Mouse (Mus musculus) hindbrain, embryonic 13.5 days (tissue): ENCODE data around the gene Rnf144a. TPM values are rescaled to one million over a fixed set of nuclear protein-coding genes. Genes with fewer than 3 reads are reported as not detected.
"Not testable (repeated sequence)": the region's sequence is repeated elsewhere in the genome, so short reads cannot be mapped to it uniquely, and the experiment has no call there.

Experiments used
- ATAC-seq: fragments of 200-750 bp; cut with Nextera tagmentation; 2 replicates; pipeline ENCODE4 v1.8.0; 2017; ENCODE audit warnings: moderate TSS enrichment; ENCODE audit not compliant: low FRiP score
- H3K27ac ChIP-seq: fragments of 300-500 bp; sonication (generic); 2 replicates; pipeline ENCODE4 v1.5.1; 2015; ENCODE audit warnings: inconsistent platforms, mild to moderate bottlenecking, moderate library complexity
- H3K27me3 ChIP-seq: fragments of 300-500 bp; sonication (generic); 2 replicates; pipeline ENCODE4 v1.6.1; 2015; ENCODE audit warnings: mild to moderate bottlenecking, inconsistent platforms
- H3K36me3 ChIP-seq: fragments of 300-500 bp; sonication (generic); 2 replicates; pipeline ENCODE4 v1.6.1; 2015; ENCODE audit warnings: mild to moderate bottlenecking, inconsistent platforms
- H3K4me1 ChIP-seq: fragments of 300-500 bp; sonication (generic); replicated peaks from 2 replicates; pipeline ENCODE4 v1.6.1; 2015; ENCODE audit warnings: inconsistent platforms
- H3K4me2 ChIP-seq: fragments of 300-500 bp; sonication (generic); 2 replicates; pipeline ENCODE4 v1.6.1; 2015; ENCODE audit warnings: inconsistent platforms, mild to moderate bottlenecking, moderate library complexity
- H3K4me3 ChIP-seq: fragments of 300-500 bp; sonication (generic); 2 replicates; pipeline ENCODE4 v1.5.1; 2015; ENCODE audit warnings: mild to moderate bottlenecking, inconsistent platforms
- H3K9ac ChIP-seq: fragments of 300-500 bp; sonication (generic); 2 replicates; pipeline ENCODE4 v1.6.1; 2015; ENCODE audit warnings: mild to moderate bottlenecking, inconsistent platforms
- H3K9me3 ChIP-seq: fragments of 300-500 bp; sonication (generic); 2 replicates; pipeline ENCODE4 v1.6.1; 2016; ENCODE audit warnings: inconsistent platforms
- WGBS: fragments of 180-500 bp; shearing (Covaris S2); methylation state at CpG from one replicate; pipeline ENCODE4 v1.1.7; 2015; 5-methylcytosine and 5-hydroxymethylcytosine counted together
- polyA plus RNA-seq: library from polyadenylated mRNA; unstranded; fragments of >200 nt; fragmentation: Nextera tagmentation; extraction: Ambion mirVana; gene quantifications from 2 replicates; pipeline ENCODE4 v1.2.1, GENCODE M21; 2015

Gene Rnf144a
- polyA plus RNA-seq, 1 experiment from 2014 or later, result 26.0 TPM

- no peaks in the 10 kb centered on the region for H3K4me1 ChIP-seq
- H3K4me2 ChIP-seq, result no peak overlapping the region
- H3K36me3 ChIP-seq, result no peaks in the 10 kb centered on the region
- no peaks in the 10 kb centered on the region for H3K27me3 ChIP-seq
- H3K9ac ChIP-seq, result no peak overlapping the region
- ATAC-seq, result no peak
- no peak overlapping the region for H3K27ac ChIP-seq
- WGBS, result 89% methylated on average over 4 of the region's 4 CpGs
- no peaks in the 10 kb centered on the region for H3K9me3 ChIP-seq
- H3K4me3 ChIP-seq, result no peak overlapping the region
These were observed 21.3 kb upstream of the Rnf144a start for GRCm38 (mm10) chr12:26436334-26436733.

- H3K9me3 ChIP-seq, H3K4me2 ChIP-seq, H3K9ac ChIP-seq, H3K4me1 ChIP-seq, H3K36me3 ChIP-seq, H3K4me3 ChIP-seq, ATAC-seq, H3K27ac ChIP-seq, H3K27me3 ChIP-seq: not testable (repeated sequence)
- WGBS, result 79% methylated on average over 2 of the region's 2 CpGs
These were observed 13.7 kb upstream of the Rnf144a start for GRCm38 (mm10) chr12:26428771-26429170.

DNA sequence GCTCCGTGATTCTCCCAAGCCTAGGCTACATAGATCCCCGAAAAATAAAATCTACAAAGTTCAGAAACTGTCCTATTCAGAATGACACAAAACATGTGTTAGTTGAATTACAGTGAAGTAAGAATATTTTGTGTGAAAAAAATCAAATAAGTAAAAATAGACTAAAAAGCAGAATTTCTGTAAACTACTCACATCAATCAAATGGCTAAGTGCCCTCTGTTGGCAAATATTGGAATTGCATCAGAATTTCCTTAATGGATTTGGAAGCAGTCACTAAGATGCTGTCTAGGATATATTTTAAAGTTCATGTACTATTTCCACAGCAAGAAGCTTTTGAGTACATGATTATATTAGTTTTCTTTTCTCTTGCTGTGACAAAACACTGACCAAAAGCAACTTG lies 9.8 kb upstream of the Rnf144a start:
- H3K9ac ChIP-seq, result no peak overlapping the region
- no peaks in the 10 kb centered on the region for H3K4me1 ChIP-seq
- WGBS, result 94% methylated on average over 2 of the region's 2 CpGs
- no peak overlapping the region for H3K27ac ChIP-seq
- H3K9me3 ChIP-seq, result no peaks in the 10 kb centered on the region
- H3K4me2 ChIP-seq, result no peak overlapping the region
- no peak for ATAC-seq
- H3K27me3 ChIP-seq, result no peaks in the 10 kb centered on the region
- H3K36me3 ChIP-seq, result no peaks in the 10 kb centered on the region
- H3K4me3 ChIP-seq, result no peak overlapping the region

GRCm38 (mm10) chr12:26418322-26418721 lies 3.3 kb upstream of the Rnf144a start:
- ATAC-seq, result no peak
- H3K27ac ChIP-seq, result no peak overlapping the region
- H3K27me3 ChIP-seq, result no peaks in the 10 kb centered on the region
- H3K9ac ChIP-seq, result no peak overlapping the region
- WGBS, result 83% methylated on average over 4 of the region's 4 CpGs
- peaks cover 9% of the 10 kb centered on the region for H3K4me1 ChIP-seq
- H3K4me2 ChIP-seq, result no peak overlapping the region
- no peaks in the 10 kb centered on the region for H3K36me3 ChIP-seq
- H3K9me3 ChIP-seq, result no peaks in the 10 kb centered on the region
- H3K4me3 ChIP-seq, result no peak overlapping the region

- 67% methylated on average over 7 of the region's 7 CpGs for WGBS
- no peak for ATAC-seq
- no peaks in the 10 kb centered on the region for H3K27me3 ChIP-seq
These were observed 1.7 kb upstream of the Rnf144a start for GRCm38 (mm10) chr12:26416636-26417295.

DNA sequence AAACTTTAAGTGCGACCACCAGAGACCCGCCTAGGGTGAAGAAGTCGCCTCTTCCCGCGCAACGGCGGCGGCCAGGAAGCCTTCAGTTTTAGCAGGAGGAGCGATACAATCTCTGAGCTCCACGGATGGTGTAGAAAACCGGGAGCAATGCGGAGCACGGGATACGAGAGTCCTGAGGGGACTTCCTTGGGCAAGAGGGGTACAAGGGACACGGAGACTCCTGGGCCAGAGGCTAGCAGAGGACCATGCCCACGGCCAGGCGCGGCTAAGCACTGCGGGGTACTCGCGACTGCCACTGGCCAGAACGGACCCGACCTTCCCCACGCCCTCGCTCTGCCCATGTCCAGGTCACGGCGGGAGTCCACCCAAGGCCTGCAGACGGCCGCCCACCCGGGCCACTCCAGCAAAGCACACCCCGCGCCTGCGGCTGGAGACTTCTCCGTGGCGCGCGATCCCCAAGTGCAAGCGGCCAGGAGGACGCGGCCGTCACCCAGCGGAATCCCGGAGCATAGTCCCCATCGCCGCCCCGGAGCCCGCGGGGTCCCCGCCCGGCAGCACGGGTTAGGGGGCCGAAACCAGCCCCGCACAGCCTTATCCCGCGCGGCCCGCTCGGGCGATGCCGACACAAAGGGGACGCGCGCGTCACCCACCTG lies 477 bp downstream of the Rnf144a start:
- Histone ChIP-seq H3K4me2 (peak overlapping the region; percentile 87), H3K4me3 (peak overlapping the region; percentile 83), H3K27ac (peak overlapping the region; percentile 89), H3K9ac (peak overlapping the region; percentile 98), H3K36me3 (no peaks in the 10 kb centered on the region; the same call in 1 of the 2 replicates), H3K4me1 (peaks cover 45% of the 10 kb centered on the region), H3K27me3 (no peaks in the 10 kb centered on the region), H3K9me3 (no peaks in the 10 kb centered on the region)
- under 1% methylated on average over 63 of the region's 64 CpGs for WGBS
- ATAC-seq, result peak; percentile 83

More at GRCm38 (mm10) chr12:26416636-26417295, 1.7 kb upstream of the Rnf144a start:
- H3K4me3 ChIP-seq, result no peak overlapping the region
- no peak overlapping the region for H3K27ac ChIP-seq
- H3K9me3 ChIP-seq, result no peaks in the 10 kb centered on the region
- H3K36me3 ChIP-seq, result no peaks in the 10 kb centered on the region
- no peak overlapping the region for H3K4me2 ChIP-seq
- H3K9ac ChIP-seq, result no peak overlapping the region
- H3K4me1 ChIP-seq, result peaks cover 25% of the 10 kb centered on the region

DNA sequence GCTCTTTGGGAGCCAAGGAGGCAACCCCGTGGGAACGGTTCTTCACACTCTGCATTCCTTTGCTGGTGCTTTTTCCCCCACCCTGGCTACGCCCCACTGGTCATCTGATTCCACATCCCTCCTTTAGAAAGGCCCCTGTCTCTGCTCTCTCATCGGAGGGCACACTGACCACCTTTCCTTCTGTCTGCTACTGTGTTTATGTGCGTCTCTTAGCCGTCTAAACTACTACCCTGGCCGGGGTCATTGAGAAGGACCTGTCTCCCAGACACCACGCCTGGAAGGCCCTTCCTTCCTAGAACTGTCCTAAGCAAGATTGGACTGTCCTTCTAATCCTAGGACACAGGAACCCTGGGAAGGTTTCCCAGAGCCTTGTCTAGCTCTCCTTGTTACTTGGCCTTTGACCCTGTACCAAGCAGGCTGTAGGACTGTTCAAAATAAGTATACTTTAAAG lies 1.1 kb downstream of the Rnf144a start:
- Histone ChIP-seq H3K9me3 (no peaks in the 10 kb centered on the region), H3K4me2 (peak overlapping the region; percentile 87), H3K4me3 (peak overlapping the region; percentile 83), H3K9ac (peak overlapping the region; percentile 98), H3K4me1 (peaks cover 50% of the 10 kb centered on the region), H3K27ac (0 out of 2 replicates have a peak overlapping the region, but pooled peaks have one; percentile 89), H3K27me3 (no peaks in the 10 kb centered on the region), H3K36me3 (no peaks in the 10 kb centered on the region; the same call in 1 of the 2 replicates)
- no peak for ATAC-seq
- WGBS, result 4% methylated on average over 8 of the region's 8 CpGs

- H3K4me1 ChIP-seq, result peaks cover 61% of the 10 kb centered on the region
- peak overlapping the region; percentile 87 for H3K4me2 ChIP-seq
- WGBS, result 63% methylated on average over 6 of the region's 6 CpGs
- no peaks in the 10 kb centered on the region for H3K27me3 ChIP-seq
- no peak for ATAC-seq
- H3K9ac ChIP-seq, result peak overlapping the region; percentile 98; the same call in 1 of the 2 replicates
- H3K4me3 ChIP-seq, result peak overlapping the region; percentile 83
- H3K9me3 ChIP-seq, result no peaks in the 10 kb centered on the region
- H3K27ac ChIP-seq, result 0 out of 2 replicates have a peak overlapping the region, but pooled peaks have one; percentile 20
- H3K36me3 ChIP-seq, result peaks cover 8% of the 10 kb centered on the region
These were observed 2.3 kb downstream of the Rnf144a start for GRCm38 (mm10) chr12:26412802-26413201.

GRCm38 (mm10) chr12:26411841-26412450 lies 3.1 kb downstream of the Rnf144a start:
- H3K4me3 ChIP-seq, result peak overlapping the region; percentile 83
- H3K27me3 ChIP-seq, result no peaks in the 10 kb centered on the region
- no peak overlapping the region for H3K27ac ChIP-seq
- H3K4me1 ChIP-seq, result peaks cover 64% of the 10 kb centered on the region
- ATAC-seq, result no peak
- H3K4me2 ChIP-seq, result peak overlapping the region; percentile 87
- H3K9me3 ChIP-seq, result no peaks in the 10 kb centered on the region
- peaks cover 8% of the 10 kb centered on the region for H3K36me3 ChIP-seq
- no peak overlapping the region for H3K9ac ChIP-seq
- WGBS, result 59% methylated on average over 10 of the region's 10 CpGs

- no peak for ATAC-seq
- Histone ChIP-seq H3K27me3 (no peaks in the 10 kb centered on the region), H3K4me1 (peaks cover 75% of the 10 kb centered on the region), H3K4me3 (no peak overlapping the region), H3K9me3 (no peaks in the 10 kb centered on the region), H3K36me3 (peaks cover 8% of the 10 kb centered on the region), H3K9ac (no peak overlapping the region), H3K4me2 (no peak overlapping the region), H3K27ac (no peak overlapping the region)
- 99% methylated on average over 3 of the region's 3 CpGs for WGBS
These were observed 4.6 kb downstream of the Rnf144a start for GRCm38 (mm10) chr12:26410443-26410842.

- H3K4me3 ChIP-seq, result no peak overlapping the region
- ATAC-seq, result no peak
- no peak overlapping the region for H3K9ac ChIP-seq
- H3K4me1 ChIP-seq, result peaks cover 74% of the 10 kb centered on the region
- 64% methylated on average over 9 of the region's 9 CpGs for WGBS
- peaks cover 19% of the 10 kb centered on the region for H3K36me3 ChIP-seq
- no peaks in the 10 kb centered on the region for H3K27me3 ChIP-seq
- H3K27ac ChIP-seq, result no peak overlapping the region
- H3K4me2 ChIP-seq, result no peak overlapping the region
- H3K9me3 ChIP-seq, result no peaks in the 10 kb centered on the region
These were observed 6.3 kb downstream of the Rnf144a start for GRCm38 (mm10) chr12:26408707-26409106.
